Mouse (Mus musculus): Measurements from ENCODE around the gene Gm9507.
"Not testable (repeated sequence)": the region's sequence is repeated elsewhere in the genome, so short reads cannot be mapped to it uniquely, and the experiment has no call there.

Gene Gm9507

DNA sequence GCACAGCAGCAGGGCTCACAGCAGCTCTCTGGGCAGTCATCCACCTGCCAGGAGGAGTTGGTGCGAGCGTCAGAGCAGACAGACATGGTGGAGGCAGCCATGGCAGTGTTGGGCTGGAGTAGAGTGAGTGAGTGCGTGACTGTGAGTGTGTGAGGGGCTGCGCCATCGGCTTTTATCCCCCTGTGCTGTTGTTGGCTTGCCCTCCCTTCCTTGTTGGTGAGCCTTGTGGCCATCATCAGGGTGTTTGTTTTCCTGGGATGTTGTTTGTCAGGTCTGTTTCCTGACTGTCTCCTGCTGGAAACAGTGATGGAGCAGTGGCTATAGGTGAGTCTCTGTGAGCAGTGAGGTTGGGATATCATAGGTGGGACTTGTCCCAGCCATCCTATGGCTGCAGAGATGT is at the start of gene Gm9507:
TSS of gene Gm9507 (minus strand) at position 101 of the 400 bp plus-strand sequence.
- DNase-seq, result no peak

DNA sequence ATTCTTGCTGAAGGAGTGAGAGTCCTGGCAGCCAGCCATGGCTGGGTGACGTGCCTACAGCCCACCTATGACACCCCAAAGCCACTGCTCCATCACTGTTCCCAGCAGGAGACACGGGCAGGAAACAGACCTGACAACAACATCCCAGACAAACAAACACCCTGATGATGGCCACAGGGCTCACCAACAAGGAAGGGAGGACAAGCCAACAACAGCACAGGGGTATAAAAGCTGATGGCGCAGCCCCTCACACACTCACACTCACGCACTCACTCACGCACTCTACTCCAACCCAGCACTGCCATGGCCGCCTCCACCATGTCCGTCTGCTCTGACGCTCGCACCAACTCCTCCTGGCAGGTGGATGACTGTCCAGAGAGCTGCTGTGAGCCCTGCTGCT is 40.9 kb upstream of the Gm9507 start, which contains the start of gene Gm10318:
TSS of gene Gm10318 (plus strand) at position 301 of the 400 bp plus-strand sequence.
- no peak for DNase-seq

DNA sequence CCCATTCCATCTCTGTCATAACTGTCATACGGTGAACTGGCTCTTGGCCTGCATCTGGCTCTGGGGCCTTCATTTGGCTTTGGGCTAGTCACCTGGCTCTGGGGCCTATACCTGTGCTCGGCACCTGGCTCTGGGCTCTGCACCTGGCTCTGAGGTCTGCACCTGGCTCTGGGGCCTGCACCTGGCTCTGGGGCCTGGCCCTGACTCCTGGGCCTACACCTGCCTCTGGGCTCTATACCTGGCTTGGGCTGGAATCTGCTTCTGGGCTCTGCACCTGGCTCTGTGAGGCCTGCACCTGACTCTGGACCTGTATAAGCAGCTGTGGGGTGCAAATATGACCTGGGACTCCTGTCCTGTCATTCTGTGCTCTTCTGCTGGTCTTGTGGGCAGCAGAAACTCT is 35.9 kb upstream of the Gm9507 start:
- DNase-seq, result no peak

DNA sequence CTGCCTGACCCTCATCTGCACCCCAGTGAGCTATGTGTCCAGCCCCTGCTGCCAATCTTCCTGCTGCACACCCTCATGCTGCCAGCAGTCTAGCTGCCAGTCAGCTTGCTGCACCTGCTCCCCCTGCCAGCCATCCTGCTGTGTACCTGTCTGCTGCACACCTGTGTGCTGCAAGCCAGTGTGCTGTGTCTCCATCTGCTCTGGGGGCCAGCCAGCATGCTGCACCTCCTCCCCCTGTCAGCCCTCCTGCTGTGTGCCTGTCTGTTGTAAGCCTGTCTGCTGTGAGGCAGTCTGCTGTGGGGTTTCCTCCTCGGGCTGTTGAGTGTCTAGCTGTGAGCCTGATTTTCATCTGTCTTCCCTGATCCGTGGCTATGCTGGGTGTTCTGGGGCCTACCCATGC is 35.3 kb upstream of the Gm9507 start:
- DNase-seq, result no peak

DNA sequence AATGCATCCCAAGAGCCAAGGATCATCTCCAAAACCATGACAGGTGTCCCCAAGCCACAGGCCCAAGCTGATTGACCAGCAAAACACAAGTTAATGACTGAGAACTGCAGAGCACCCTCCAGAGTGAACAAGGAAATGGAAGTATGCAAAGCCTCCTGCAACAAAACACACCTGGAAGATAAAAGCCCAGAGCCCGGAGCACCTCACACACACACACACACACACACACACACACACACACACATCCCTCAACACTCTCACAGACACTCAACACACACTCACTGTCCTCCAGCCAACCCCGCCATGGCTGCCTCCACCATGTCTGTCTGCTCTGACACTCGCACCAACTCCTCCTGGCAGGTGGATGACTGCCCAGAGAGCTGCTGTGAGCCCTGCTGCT is 34.9 kb upstream of the Gm9507 start, which contains the start of gene Gm36176:
TSS of gene Gm36176 (plus strand) at position 301 of the 400 bp plus-strand sequence.
- DNase-seq, result no peak

DNA sequence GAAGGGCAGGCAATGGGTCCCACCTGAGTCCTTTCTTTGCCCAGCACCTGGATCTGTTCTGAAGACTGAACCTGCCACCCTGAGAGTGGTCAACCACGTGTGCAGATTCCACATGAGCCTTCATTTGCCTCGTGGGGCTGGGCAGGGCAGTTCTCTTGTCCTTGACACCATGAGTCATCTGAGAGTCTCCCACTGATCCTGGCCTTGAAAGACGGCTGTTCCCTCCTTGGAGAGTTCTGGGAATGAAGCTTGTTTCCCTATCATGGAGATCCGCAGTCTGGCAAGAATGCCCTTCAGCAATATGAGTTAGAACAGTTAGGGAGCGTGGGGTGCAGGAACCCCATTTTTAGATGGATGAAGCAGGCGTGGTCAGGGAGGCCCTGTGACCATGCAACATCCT is 27.4 kb upstream of the Gm9507 start:
- no peak for DNase-seq

DNA sequence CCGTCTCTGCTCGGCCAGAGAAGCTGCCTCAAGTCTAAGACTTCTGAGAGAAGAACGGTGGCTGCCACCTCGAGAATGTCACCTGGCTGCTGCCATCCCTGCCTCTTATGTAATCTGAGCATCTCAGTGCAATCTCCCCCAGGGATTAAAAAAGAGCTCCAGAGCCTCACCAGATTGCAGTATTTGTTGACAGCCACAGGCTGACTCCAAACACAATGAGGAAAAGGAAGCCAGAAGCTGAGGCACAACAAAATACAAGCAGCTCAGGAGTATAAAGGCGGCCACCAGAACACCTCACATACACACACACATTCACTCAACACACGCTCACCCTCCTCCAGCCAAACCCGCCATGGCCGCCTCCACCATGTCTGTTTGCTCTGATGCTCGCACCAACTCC is 24.0 kb upstream of the Gm9507 start, which contains the start of gene Krtap10-10:
TSS of gene Krtap10-10 (plus strand) at position 301 of the 400 bp plus-strand sequence.
- no peak for DNase-seq

DNA sequence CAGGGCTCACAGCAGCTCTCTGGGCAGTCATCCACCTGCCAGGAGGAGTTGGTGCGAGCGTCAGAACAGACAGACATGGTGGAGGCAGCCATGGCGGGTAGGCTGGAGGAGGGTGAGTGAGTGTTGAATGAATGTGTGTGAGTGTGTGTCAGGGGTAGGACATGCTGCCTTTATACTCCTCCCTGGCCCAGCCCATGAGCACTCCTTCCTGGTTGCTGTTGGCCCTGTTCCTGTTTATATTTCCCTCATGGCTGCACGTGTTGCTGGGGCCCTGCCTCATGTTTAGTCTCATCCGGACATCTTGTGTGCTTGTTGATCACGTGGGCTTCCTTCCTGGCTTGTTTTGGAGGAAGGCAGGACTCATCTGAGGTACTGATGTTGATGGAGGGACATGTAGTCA is 15.3 kb upstream of the Gm9507 start, which contains the start of gene Krtap10-4:
TSS of gene Krtap10-4 (minus strand) at position 145 of the 400 bp plus-strand sequence.
- no peak for DNase-seq

DNA sequence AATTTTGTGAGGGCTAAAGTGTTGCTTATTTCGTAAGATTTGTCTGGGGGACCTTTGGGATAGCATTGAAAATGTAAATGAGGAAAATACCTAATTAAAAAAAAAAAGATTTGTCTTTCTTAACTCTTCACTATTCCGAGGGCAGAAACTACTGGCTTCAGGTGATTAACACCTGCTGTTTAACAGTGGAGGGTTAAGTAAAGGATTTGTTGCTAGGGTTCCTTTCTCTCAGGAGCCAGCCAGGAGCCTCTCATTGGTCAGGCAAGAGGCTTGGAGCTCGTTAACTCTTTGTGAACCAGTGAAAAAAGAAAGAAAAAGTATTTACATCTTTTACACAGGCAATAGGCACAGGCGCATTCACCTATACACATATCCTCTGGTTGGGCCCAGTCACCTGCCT is 7.6 kb upstream of the Gm9507 start:
- no peak for DNase-seq

DNA sequence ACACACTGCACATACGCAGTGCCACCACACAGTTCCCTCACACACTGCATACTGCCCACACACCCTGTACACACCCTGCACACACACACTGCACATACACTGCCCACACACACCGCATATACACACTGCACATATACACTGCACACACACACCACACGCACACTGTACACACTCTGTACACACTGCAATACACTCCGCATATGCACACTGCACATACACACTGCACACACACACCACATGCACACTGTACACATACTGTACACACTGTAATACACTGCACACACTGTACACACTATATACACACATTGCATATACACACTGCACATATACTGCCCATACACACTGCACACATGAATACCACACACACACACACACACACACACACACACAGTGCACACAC is 6.9 kb upstream of the Gm9507 start:
- no peak for DNase-seq

DNA sequence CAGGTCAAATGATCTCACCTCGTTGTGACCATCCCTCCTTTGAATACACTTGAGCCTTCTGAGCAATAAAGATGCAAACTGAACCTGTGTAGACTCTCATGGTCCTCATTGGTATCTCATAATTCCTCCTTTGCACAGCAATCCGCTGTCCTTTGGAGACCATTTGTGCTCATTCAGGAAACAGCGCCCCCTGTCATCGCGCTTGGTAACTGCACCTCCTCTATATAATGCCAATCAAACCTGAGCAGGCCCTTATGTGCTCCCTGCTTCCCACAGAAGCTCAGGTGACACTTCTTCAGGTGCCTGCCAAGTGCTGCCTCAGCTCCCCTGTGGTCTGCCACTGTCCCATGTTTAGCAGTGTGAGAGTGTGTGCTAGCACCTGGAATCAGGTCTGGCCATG is 3.9 kb upstream of the Gm9507 start:
- DNase-seq, result peak; percentile 37

DNA sequence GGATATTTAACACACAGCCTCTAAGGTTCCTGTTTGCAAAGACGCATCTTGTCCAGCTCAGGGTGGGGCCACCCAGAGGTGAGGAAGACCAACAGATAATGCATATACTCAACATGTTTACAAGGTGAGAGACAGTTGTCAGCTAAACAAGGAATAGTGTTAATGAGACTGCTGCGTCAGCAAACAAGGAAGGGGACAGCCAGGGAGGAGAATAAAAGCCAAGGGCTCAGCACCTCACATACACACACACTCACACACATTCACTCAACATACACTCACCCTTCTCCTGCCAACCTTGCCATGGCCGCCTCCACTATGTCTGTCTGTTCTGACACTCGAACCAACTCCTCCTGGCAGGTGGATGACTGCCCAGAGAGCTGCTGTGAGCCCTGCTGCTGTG is 2.7 kb upstream of the Gm9507 start, which contains the start of gene Gm2696:
TSS of gene Gm2696 (plus strand) at position 301 of the 400 bp plus-strand sequence.
- no peak for DNase-seq

DNA sequence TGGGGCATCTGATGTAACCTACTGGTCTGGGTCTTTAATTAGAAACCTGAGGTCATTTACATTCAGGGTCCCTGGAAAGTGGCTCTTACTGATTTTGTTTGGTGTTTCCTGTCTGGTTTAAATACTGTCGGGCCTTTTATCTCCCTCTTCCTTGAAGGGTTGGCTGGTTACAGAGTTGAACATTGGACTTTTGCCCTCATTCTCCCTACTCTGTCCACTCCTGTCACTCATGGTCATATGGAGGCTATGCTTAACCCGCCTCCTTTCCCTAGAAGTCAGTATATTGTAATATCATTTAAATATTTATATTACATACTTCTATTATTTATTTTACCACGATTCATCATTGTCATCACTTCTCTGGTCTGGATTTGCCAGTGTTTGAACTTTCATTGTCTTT is 7.5 kb downstream of the Gm9507 start:
- no peak for DNase-seq

DNA sequence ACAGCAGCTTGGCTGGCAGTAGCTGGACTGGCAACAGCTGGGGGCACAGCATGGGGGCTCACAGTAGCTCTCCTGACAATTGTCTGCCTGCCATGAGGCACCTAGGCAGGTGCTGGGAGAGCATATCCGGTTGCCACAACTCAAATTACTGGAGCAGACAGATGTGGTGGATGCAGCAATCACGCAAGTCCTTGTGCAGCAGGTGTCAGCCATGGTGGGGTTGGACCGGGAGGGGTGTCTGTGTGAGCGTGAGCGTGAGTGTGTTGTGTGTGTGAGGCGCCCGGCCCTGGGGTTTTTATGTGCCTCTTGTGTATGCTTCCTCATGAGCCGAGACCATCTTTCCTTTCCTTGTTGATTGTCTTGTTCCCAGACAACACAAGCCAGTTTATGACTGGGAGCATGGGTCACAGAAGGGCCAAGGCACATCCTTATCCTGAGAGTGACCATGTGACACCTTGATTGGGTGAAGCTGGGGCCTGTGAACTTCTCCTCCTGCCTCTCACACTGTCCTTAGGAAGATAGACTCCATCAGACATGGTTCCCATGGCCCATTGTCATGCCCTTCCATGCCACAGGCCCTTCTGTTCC is 12.6 kb downstream of the Gm9507 start, which contains the start of gene Gm19668:
TSS of gene Gm19668 (minus strand) at position 213 of the 588 bp plus-strand sequence.
- no peak for DNase-seq

DNA sequence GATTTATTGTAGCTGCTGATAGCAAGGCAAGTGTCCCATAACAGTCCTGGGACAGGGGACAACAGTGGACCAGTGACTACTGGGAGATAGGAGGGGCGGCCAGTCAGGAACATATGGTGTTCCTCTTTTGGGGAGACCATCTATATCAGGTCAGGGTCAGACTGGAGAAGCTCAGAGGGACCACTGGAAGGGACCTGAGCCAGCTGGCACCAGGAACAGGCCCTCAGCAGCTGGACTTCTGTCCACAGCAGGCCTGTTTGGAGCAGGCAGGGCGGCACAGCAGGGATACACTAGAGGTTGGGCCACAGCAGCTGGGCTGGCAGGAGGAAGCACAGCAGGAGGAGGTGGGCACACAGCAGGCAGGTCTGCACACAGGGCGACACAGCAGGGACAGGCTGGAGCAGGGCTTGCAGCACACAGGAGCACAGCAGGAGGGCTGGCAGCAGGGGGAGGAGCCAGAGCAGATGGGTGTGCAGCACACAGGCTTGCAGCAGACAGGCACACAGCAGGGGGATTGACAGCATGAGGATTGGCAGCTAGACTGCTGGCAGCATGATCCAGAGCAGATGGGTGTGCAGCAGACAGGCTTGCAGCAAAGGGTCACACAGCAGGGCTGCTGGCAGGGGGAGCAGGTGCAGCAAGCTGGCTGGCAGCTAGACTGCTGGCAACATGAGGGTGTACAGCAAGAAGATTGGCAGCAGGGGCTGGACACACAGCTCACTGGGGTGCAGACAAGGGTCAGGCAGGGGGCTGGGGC is 13.3 kb downstream of the Gm9507 start:
- not testable (repeated sequence) for DNase-seq

DNA sequence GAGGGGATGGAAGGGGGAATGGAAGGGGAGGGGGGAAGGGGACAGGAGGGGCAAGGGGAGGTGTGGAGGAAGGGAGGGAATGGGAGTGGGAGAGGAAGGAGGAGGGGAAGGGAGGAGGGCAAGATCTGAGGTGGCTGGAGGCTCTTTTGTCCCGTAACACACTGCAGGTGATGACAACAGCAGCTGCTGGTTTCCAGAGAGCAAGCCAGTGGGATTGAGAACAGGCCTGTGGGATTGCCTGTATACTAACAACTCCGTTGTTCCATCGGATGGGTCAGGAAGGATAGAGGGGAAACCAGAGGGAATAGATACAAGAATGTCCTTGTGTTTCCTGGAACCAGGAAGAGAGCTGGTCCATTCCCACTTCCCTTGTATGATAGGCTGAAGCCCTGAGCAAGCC is 14.0 kb downstream of the Gm9507 start:
- DNase-seq, result no peak

DNA sequence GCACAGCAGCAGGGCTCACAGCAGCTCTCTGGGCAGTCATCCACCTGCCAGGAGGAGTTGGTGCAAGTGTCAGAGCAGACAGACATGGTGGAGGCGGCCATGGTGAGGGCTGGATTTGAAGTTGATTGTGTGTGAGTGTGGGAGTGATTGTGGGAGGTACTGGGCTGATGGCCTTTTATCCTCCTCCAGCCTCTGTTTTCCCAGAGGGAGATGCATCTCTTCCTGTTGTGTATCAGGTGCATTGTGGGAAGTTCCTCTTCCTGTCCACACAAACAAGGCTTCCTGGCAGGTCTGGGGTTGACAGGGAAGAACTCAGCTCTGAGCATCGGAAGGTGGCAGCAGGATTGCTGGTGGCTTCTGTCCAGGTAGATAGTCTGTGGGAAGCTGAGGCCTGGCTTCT is 16.7 kb downstream of the Gm9507 start, which contains the start of gene Gm9639:
TSS of gene Gm9639 (minus strand) at position 101 of the 400 bp plus-strand sequence.
- no peak for DNase-seq

DNA sequence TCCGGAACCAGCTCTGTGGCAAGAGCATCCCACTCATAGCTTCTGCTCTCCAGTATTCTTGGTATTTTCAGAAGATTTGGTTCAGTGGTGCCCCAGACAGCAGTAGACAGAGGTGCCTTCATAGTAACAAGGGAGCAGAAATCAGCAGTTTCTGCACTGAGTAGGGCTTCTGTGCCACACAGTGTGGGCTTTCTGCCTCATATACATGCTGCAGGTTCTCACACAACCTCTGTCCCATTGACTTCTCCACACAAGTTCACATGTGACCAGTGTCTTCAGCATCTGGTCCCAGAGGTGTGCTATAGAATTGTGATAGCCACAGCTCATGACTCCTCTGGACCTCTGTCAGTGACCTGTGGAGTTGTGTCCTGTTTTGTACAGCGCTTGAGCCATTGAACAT is 23.0 kb downstream of the Gm9507 start:
- no peak for DNase-seq

DNA sequence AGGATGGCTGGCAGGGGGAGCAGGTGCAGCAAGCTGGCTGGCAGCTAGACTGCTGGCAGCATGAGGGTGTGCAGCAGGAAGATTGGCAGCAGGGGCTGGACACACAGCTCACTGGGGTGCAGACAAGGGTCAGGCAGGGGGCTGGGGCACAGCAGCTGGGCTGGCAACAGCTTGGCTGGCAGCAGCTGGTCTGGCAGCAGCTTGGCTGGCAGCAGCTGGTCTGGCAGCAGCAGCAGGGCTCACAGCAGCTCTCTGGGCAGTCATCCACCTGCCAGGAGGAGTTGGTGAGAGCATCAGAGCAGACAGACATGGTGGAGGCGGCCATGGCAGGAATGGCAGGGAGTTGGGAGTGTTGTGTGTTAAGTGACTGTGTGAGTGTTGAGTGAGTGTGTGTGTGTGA is 23.8 kb downstream of the Gm9507 start, which contains the start of gene Gm7137:
TSS of gene Gm7137 (minus strand) at position 325 of the 400 bp plus-strand sequence.
- DNase-seq, result not testable (repeated sequence)

DNA sequence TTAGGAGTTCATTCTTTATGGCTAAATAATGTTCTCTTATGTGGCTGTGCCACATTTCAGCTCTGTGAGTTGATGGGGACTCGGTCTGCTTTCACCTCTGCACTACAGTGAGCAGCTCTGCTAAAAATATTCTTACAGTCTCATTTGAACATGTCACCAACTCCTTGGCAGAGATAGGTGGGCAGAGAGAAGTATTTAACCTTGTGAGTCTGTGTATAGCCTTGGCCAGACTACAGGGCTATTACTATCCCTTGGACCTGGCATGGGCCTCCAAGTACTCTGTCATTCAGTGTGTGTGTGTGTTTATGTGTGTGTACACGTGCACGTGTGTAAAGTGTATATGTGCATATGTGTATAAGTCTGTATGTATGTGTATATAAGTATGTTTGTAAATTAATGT is 28.2 kb downstream of the Gm9507 start:
- DNase-seq, result not testable (repeated sequence)

DNA sequence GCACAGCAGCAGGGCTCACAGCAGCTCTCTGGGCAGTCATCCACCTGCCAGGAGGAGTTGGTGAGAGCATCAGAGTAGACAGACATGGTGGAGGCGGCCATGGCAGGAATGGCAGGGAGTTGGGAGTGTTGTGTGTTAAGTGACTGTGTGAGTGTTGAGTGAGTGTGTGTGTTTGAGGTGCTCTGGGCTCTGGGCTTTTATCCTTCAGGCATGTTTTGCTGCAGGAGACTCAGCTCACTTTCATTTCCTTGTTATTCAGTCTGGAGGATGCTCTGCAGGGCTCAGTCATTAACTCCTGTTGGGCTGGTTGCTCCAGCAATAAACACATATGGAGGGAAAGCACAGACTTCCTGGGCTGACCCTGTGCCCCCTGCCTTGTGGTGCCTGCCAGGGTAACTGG is 29.2 kb downstream of the Gm9507 start, which contains the start of gene Gm3250:
TSS of gene Gm3250 (minus strand) at position 101 of the 400 bp plus-strand sequence.
- DNase-seq, result not testable (repeated sequence)

DNA sequence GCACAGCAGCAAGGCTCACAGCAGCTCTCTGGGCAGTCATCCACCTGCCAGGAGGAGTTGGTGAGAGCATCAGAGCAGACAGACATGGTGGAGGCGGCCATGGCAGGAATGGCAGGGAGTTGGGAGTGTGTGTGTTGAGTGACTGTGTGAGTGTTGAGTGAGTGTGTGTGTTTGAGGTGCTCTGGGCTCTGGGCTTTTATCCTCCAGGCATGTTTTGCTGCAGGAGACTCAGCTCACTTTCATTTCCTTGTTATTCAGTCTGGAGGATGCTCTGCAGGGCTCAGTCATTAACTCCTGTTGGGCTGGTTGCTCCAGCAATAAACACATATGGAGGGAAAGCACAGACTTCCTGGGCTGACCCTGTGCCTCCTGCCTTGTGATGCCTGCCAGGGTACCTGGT is 34.8 kb downstream of the Gm9507 start, which contains the start of gene Gm7138:
TSS of gene Gm7138 (minus strand) at position 101 of the 400 bp plus-strand sequence.
- not testable (repeated sequence) for DNase-seq

DNA sequence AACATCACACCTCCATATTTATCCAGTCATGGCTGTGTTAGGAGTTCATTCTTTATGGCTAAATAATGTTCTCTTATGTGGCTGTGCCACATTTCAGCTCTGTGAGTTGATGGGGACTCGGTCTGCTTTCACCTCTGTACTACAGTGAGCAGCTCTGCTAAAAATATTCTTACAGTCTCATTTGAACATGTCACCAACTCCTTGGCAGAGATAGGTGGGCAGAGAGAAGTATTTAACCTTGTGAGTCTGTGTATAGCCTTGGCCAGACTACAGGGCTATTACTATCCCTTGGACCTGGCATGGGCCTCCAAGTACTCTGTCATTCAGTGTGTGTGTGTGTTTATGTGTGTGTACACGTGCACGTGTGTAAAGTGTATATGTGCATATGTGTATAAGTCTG is 39.5 kb downstream of the Gm9507 start:
- not testable (repeated sequence) for DNase-seq

DNA sequence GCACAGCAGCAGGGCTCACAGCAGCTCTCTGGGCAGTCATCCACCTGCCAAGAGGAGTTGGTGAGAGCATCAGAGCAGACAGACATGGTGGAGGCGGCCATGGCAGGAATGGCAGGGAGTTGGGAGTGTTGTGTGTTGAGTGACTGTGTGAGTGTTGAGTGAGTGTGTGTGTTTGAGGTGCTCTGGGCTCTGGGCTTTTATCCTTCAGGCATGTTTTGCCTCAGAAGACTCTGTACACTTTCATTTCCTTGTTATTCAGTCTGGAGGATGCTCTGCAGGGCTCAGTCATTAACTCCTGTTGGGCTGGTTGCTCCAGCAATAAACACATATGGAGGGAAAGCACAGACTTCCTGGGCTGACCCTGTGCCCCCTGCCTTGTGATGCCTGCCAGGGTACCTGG is 40.4 kb downstream of the Gm9507 start, which contains the start of gene Gm3238:
TSS of gene Gm3238 (minus strand) at position 101 of the 400 bp plus-strand sequence.
- not testable (repeated sequence) for DNase-seq
